Mouse (Mus musculus) kidney, embryonic 15.5 days (tissue): ENCODE results near the gene Exosc6. TPM values are rescaled to one million over a fixed set of nuclear protein-coding genes. Genes with fewer than 3 reads are reported as not detected.
"Not testable (repeated sequence)": the region's sequence is repeated elsewhere in the genome, so short reads cannot be mapped to it uniquely, and the experiment has no call there.

Source experiments
- ATAC-seq: fragments of 200-750 bp; cut with Nextera tagmentation; replicated peaks from 2 replicates; pipeline ENCODE4 v1.8.0; 2017; ENCODE audit warnings: moderate TSS enrichment; ENCODE audit not compliant: low FRiP score
- H3K27ac ChIP-seq: fragments of 300-500 bp; sonication (generic); 2 replicates; pipeline ENCODE4 v1.5.1; 2015; ENCODE audit warnings: mild to moderate bottlenecking, inconsistent platforms
- H3K27me3 ChIP-seq: fragments of 300-500 bp; sonication (generic); 2 replicates; pipeline ENCODE4 v1.6.1; 2015; ENCODE audit warnings: inconsistent platforms
- H3K36me3 ChIP-seq: fragments of 300-500 bp; sonication (generic); 2 replicates; pipeline ENCODE4 v1.6.1; 2015; ENCODE audit warnings: inconsistent platforms
- H3K4me1 ChIP-seq: fragments of 300-500 bp; sonication (generic); 2 replicates; pipeline ENCODE4 v1.6.1; 2015; ENCODE audit warnings: inconsistent platforms
- H3K4me2 ChIP-seq: fragments of 300-500 bp; sonication (generic); 2 replicates; pipeline ENCODE4 v1.6.1; 2015; ENCODE audit warnings: moderate library complexity, mild to moderate bottlenecking, inconsistent platforms
- H3K4me3 ChIP-seq: fragments of 300-500 bp; sonication (generic); replicated peaks from 2 replicates; pipeline ENCODE4 v1.5.1; 2015; ENCODE audit warnings: mild to moderate bottlenecking, inconsistent platforms
- H3K9ac ChIP-seq: fragments of 300-500 bp; sonication (generic); 2 replicates; pipeline ENCODE4 v1.6.1; 2015; ENCODE audit warnings: mild to moderate bottlenecking, inconsistent platforms
- H3K9me3 ChIP-seq: fragments of 300-500 bp; sonication (generic); replicated peaks from 2 replicates; pipeline ENCODE4 v1.6.1; 2016; ENCODE audit warnings: inconsistent platforms
- WGBS: fragments of 180-500 bp; shearing (Covaris S2); methylation state at CpG from one replicate; pipeline ENCODE4 v1.1.7; 2015; ENCODE audit warnings: mixed read lengths; 5-methylcytosine and 5-hydroxymethylcytosine counted together
- microRNA-seq: library from miRNA; unstranded; fragments of <30 nt; microRNA quantifications from one replicate; pipeline ENCODE4, GENCODE M21; 2016
- polyA plus RNA-seq: library from polyadenylated mRNA; unstranded; fragments of >200 nt; fragmentation: Nextera tagmentation; extraction: Ambion mirVana; gene quantifications from 2 replicates; pipeline ENCODE4 v1.2.1, GENCODE M21; 2015

Exosc6 gene
- polyA plus RNA-seq, 1 experiment from 2014 or later = 24.3 TPM

DNA sequence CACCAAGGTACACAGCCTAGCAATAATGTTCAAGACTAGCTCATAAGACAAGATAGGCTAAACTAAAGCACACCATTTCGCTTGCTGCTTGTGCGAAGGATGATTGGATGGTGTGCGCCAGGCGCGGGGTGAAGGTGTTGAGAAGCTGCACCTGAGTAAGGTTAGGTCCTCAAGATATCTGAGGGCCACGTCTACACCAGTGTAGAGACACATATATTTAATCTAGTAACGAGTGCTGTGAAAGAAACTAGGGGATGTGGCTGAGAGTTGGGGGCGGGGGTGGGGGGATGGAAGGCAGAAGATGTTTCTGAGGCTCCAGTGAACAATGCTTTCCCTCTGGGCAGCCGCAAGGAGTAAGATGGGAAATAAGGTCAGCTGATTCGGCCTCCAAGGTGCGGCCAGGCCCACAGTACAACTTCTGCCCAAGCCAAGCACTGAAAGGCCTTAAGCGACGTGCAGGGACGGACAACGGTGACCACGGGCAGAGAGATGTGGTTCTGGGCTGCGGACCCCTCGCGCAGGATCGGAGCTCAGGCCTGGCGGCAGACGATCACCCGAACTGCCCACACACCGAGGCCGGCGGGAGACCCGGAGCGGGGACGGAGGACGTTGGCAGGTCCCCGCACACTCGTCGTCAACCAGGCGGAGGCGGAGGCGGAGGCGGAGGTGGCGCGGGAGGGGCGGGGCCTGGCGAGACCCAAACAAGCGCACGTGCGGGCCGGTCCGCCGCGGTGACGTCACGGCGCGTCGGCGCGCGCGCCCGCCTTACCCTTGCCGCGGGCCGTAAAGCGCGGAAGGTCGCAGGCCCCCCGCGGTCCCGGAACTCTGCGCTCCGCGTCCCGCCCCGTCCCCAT is 38.0 kb downstream of the Exosc6 start, which contains the start of gene Pdpr:
Gene Pdpr, plus strand, starts transcription at position 766 of the 854 bp plus-strand sequence.
- ATAC-seq = peak; percentile 93
- peaks cover 11% of the 10 kb centered on the region for H3K4me1 ChIP-seq
- peak within 1 kb of the TSS; percentile 88 for H3K4me2 ChIP-seq
- H3K36me3 ChIP-seq = no peaks in the 10 kb centered on the region
- no peaks in the 10 kb centered on the region for H3K9me3 ChIP-seq
- H3K9ac ChIP-seq = peak within 1 kb of the TSS; percentile 64
- no peaks in the 10 kb centered on the region for H3K27me3 ChIP-seq
- peak within 1 kb of the TSS; percentile 79 for H3K27ac ChIP-seq
- peak within 1 kb of the TSS; percentile 70 for H3K4me3 ChIP-seq
- 5% methylated on average over 72 of the region's 72 CpGs for WGBS

GRCm38 (mm10) chr8:111094719-111095302 is 38.7 kb downstream of the Exosc6 start:
- H3K36me3 ChIP-seq, H3K27me3 ChIP-seq, ATAC-seq, H3K9me3 ChIP-seq: not testable (repeated sequence)
- peak overlapping the region; percentile 58 for H3K27ac ChIP-seq
- H3K4me3 ChIP-seq = peak overlapping the region; percentile 70
- H3K4me2 ChIP-seq = peak overlapping the region; percentile 88
- under 1% methylated on average over 54 of the region's 69 CpGs for whole genome bisulfite sequencing
- H3K4me1 ChIP-seq = peaks cover 11% of the 10 kb centered on the region
- peak overlapping the region; percentile 64 for H3K9ac ChIP-seq

Small RNA genes lying within 50 kb of the gene (microRNA-seq; reads per million reads assigned to microRNA genes)
- gene Gm24103 = not detected
- 0.44 reads per million for gene Mir3473d

Other genes starting within 250 kb of the Exosc6 start
- 77.1 and 77.3 TPM in 2 replicates for gene Cog4, start 209.7 kb upstream of the Exosc6 start, polyA plus RNA-seq
- 161 and 167 TPM in 2 replicates for gene Sf3b3, start 209.6 kb upstream of the Exosc6 start, polyA plus RNA-seq
- gene Fuk, start 153.9 kb upstream of the Exosc6 start, polyA plus RNA-seq = 12.0 and 13.3 TPM in 2 replicates
- gene St3gal2, start 136.4 kb upstream of the Exosc6 start, polyA plus RNA-seq = 25.2 and 27.4 TPM in 2 replicates
- 14.5 and 15.5 TPM in 2 replicates for gene Ddx19a, start 58.5 kb upstream of the Exosc6 start, polyA plus RNA-seq
- 5.8 and 6.0 TPM in 2 replicates for gene Ddx19b, start 24.6 kb upstream of the Exosc6 start, polyA plus RNA-seq
- gene Aars, start 23.2 kb upstream of the Exosc6 start, polyA plus RNA-seq = 60.8 and 61.4 TPM in 2 replicates
- gene Clec18a, start 36.1 kb downstream of the Exosc6 start, polyA plus RNA-seq = 71.2 and 75.0 TPM in 2 replicates
- gene Pdpr, start 38.3 kb downstream of the Exosc6 start, polyA plus RNA-seq = 10.8 and 10.9 TPM in 2 replicates
- 76.0 and 78.0 TPM in 2 replicates for gene Glg1, start 202.9 kb downstream of the Exosc6 start, polyA plus RNA-seq
- 69.1 and 72.4 TPM in 2 replicates for gene Rfwd3, start 243.9 kb downstream of the Exosc6 start, polyA plus RNA-seq